Mouse (Mus musculus) neural tube, embryonic 12.5 days (tissue): ENCODE measurements around the gene Csrp3. TPM values are rescaled to one million over a fixed set of nuclear protein-coding genes. Genes with fewer than 3 reads are reported as not detected.
A peak's percentile ranks its signal among the peaks of the same experiment; 100 is the strongest.

Experiments
- ATAC-seq: fragments of 200-750 bp; cut with Nextera tagmentation; 2 replicates; pipeline ENCODE4 v1.8.0; 2017; ENCODE audit warnings: low read depth, mild to moderate bottlenecking, moderate TSS enrichment, moderate library complexity; ENCODE audit not compliant: low FRiP score
- H3K27ac ChIP-seq: fragments of 300-500 bp; sonication (generic); 2 replicates; pipeline ENCODE4 v1.5.1; 2016
- H3K27me3 ChIP-seq: fragments of 300-500 bp; sonication (generic); replicated peaks from 2 replicates; pipeline ENCODE4 v1.6.1; 2016; ENCODE audit warnings: mild to moderate bottlenecking
- H3K36me3 ChIP-seq: fragments of 300-500 bp; sonication (generic); 2 replicates; pipeline ENCODE4 v1.6.1; 2016; ENCODE audit warnings: mild to moderate bottlenecking
- H3K4me1 ChIP-seq: fragments of 300-500 bp; sonication (generic); 2 replicates; pipeline ENCODE4 v1.6.1; 2016
- H3K4me2 ChIP-seq: fragments of 300-500 bp; sonication (generic); replicated peaks from 2 replicates; pipeline ENCODE4 v1.6.1; 2016; ENCODE audit warnings: mild to moderate bottlenecking
- H3K4me3 ChIP-seq: fragments of 300-500 bp; sonication (generic); 2 replicates; pipeline ENCODE4 v1.5.1; 2016
- H3K9ac ChIP-seq: fragments of 300-500 bp; sonication (generic); 2 replicates; pipeline ENCODE4 v1.6.1; 2016; ENCODE audit warnings: mild to moderate bottlenecking
- H3K9me3 ChIP-seq: fragments of 300-500 bp; sonication (generic); 2 replicates; pipeline ENCODE4 v1.6.1; 2016; ENCODE audit warnings: mild to moderate bottlenecking
- WGBS: fragments of 180-500 bp; shearing (Covaris S2); methylation state at CpG from one replicate; pipeline ENCODE4 v1.1.7; 2016; 5-methylcytosine and 5-hydroxymethylcytosine counted together
- polyA plus RNA-seq: library from polyadenylated mRNA; unstranded; fragments of >200 nt; fragmentation: Nextera tagmentation; extraction: Ambion mirVana; gene quantifications from 2 replicates; pipeline ENCODE4 v1.2.1, GENCODE M21; 2016

Gene Csrp3
- polyA plus RNA-seq, 1 experiment from 2014 or later, result 0.67 TPM

- Histone ChIP-seq H3K4me1 (no peaks in the 10 kb centered on the region), H3K27me3 (no peaks in the 10 kb centered on the region), H3K9ac (no peak overlapping the region), H3K9me3 (no peaks in the 10 kb centered on the region), H3K4me2 (no peak overlapping the region), H3K36me3 (peaks cover 42% of the 10 kb centered on the region), H3K4me3 (no peak overlapping the region), H3K27ac (no peak overlapping the region)
- ATAC-seq, result no peak
Observed at GRCm38 (mm10) chr7:48812358-48812757, 35.5 kb downstream of the Csrp3 start.

- no peak overlapping the region for H3K4me2 ChIP-seq
- no peaks in the 10 kb centered on the region for H3K9me3 ChIP-seq
- H3K4me1 ChIP-seq, result no peaks in the 10 kb centered on the region
- no peaks in the 10 kb centered on the region for H3K27me3 ChIP-seq
- no peak for ATAC-seq
- peaks cover 51% of the 10 kb centered on the region for H3K36me3 ChIP-seq
- H3K27ac ChIP-seq, result no peak overlapping the region
- H3K9ac ChIP-seq, result no peak overlapping the region
- WGBS, result 100% methylated on average over 1 of the region's 1 CpGs
- no peak overlapping the region for H3K4me3 ChIP-seq
Observed at GRCm38 (mm10) chr7:48810652-48811051, 37.2 kb downstream of the Csrp3 start.

GRCm38 (mm10) chr7:48806587-48806986 is 41.2 kb downstream of the Csrp3 start:
- H3K36me3 ChIP-seq, result peaks cover 60% of the 10 kb centered on the region

GRCm38 (mm10) chr7:48803381-48803780 is 44.5 kb downstream of the Csrp3 start:
- H3K4me2 ChIP-seq, result no peak overlapping the region
- H3K27me3 ChIP-seq, result no peaks in the 10 kb centered on the region
- 81% methylated on average over 7 of the region's 7 CpGs for WGBS
- H3K4me3 ChIP-seq, result no peak overlapping the region
- no peak overlapping the region for H3K9ac ChIP-seq
- no peaks in the 10 kb centered on the region for H3K9me3 ChIP-seq
- peaks cover 43% of the 10 kb centered on the region for H3K36me3 ChIP-seq
- no peaks in the 10 kb centered on the region for H3K4me1 ChIP-seq
- no peak overlapping the region for H3K27ac ChIP-seq
- ATAC-seq, result no peak

More at GRCm38 (mm10) chr7:48806587-48806986, 41.2 kb downstream of the Csrp3 start:
- no peaks in the 10 kb centered on the region for H3K9me3 ChIP-seq
- H3K9ac ChIP-seq, result no peak overlapping the region
- WGBS, result 84% methylated on average over 4 of the region's 4 CpGs
- no peaks in the 10 kb centered on the region for H3K4me1 ChIP-seq
- no peak overlapping the region for H3K4me2 ChIP-seq
- no peak for ATAC-seq
- H3K27me3 ChIP-seq, result no peaks in the 10 kb centered on the region
- H3K4me3 ChIP-seq, result no peak overlapping the region
- no peak overlapping the region for H3K27ac ChIP-seq

- H3K4me1 ChIP-seq, result peaks cover 7% of the 10 kb centered on the region
- WGBS, result 90% methylated on average over 3 of the region's 3 CpGs
- no peak overlapping the region for H3K4me3 ChIP-seq
- H3K27me3 ChIP-seq, result no peaks in the 10 kb centered on the region
- H3K4me2 ChIP-seq, result no peak overlapping the region
- H3K9ac ChIP-seq, result no peak overlapping the region
- no peak overlapping the region for H3K27ac ChIP-seq
- no peak for ATAC-seq
- H3K36me3 ChIP-seq, result peaks cover 11% of the 10 kb centered on the region
- H3K9me3 ChIP-seq, result no peaks in the 10 kb centered on the region
Observed at GRCm38 (mm10) chr7:48795130-48795529, 52.7 kb downstream of the Csrp3 start.

- H3K4me2 ChIP-seq, result no peak overlapping the region
- H3K4me3 ChIP-seq, result no peak overlapping the region
- ATAC-seq, result no peak
- H3K27ac ChIP-seq, result no peak overlapping the region
- peaks cover 17% of the 10 kb centered on the region for H3K4me1 ChIP-seq
- H3K9me3 ChIP-seq, result no peaks in the 10 kb centered on the region
- no peak overlapping the region for H3K9ac ChIP-seq
- peaks cover 4% of the 10 kb centered on the region for H3K36me3 ChIP-seq
- WGBS, result 86% methylated on average over 3 of the region's 3 CpGs
- no peaks in the 10 kb centered on the region for H3K27me3 ChIP-seq
Observed at GRCm38 (mm10) chr7:48791412-48791811, 56.4 kb downstream of the Csrp3 start.

GRCm38 (mm10) chr7:48790117-48790516 is 57.7 kb downstream of the Csrp3 start:
- no peak overlapping the region for H3K4me3 ChIP-seq
- H3K9ac ChIP-seq, result no peak overlapping the region
- no peaks in the 10 kb centered on the region; the same call in 1 of the 2 replicates for H3K36me3 ChIP-seq
- WGBS, result 40% methylated on average over 4 of the region's 4 CpGs
- H3K4me2 ChIP-seq, result peak overlapping the region; percentile 80
- H3K27ac ChIP-seq, result no peak overlapping the region
- no peaks in the 10 kb centered on the region for H3K9me3 ChIP-seq
- no peaks in the 10 kb centered on the region for H3K27me3 ChIP-seq
- ATAC-seq, result no peak
- H3K4me1 ChIP-seq, result peaks cover 17% of the 10 kb centered on the region

- peak within 1 kb of the TSS; percentile 80 for H3K4me2 ChIP-seq
- peak within 1 kb of the TSS; percentile 82 for H3K4me3 ChIP-seq
- no peak within 1 kb of the TSS for H3K27ac ChIP-seq
- H3K9ac ChIP-seq, result peak within 1 kb of the TSS; percentile 80
- ATAC-seq, result peak; percentile 100
- no peaks in the 10 kb centered on the region for H3K27me3 ChIP-seq
- H3K4me1 ChIP-seq, result peaks cover 17% of the 10 kb centered on the region
- WGBS, result under 1% methylated on average over 56 of the region's 57 CpGs
- H3K36me3 ChIP-seq, result no peaks in the 10 kb centered on the region; the same call in 1 of the 2 replicates
- no peaks in the 10 kb centered on the region for H3K9me3 ChIP-seq
Observed at GRCm38 (mm10) chr7:48788851-48789572, 58.8 kb downstream of the Csrp3 start, which contains the start of gene Zdhhc13. Gene Zdhhc13, plus strand, starts transcription at chr7:48789003.

GRCm38 (mm10) chr7:48788348-48788747 is 59.5 kb downstream of the Csrp3 start:
- Histone ChIP-seq H3K36me3 (no peaks in the 10 kb centered on the region), H3K27me3 (no peaks in the 10 kb centered on the region), H3K9ac (no peak overlapping the region), H3K4me2 (peak overlapping the region; percentile 80), H3K4me1 (peaks cover 17% of the 10 kb centered on the region), H3K4me3 (peak overlapping the region; percentile 82), H3K27ac (no peak overlapping the region), H3K9me3 (no peaks in the 10 kb centered on the region)
- 61% methylated on average over 3 of the region's 3 CpGs for WGBS
- ATAC-seq, result peak; percentile 14; the same call in 1 of the 2 replicates

- ATAC-seq, result no peak
- H3K27me3 ChIP-seq, result no peaks in the 10 kb centered on the region
- H3K27ac ChIP-seq, result no peak overlapping the region
- H3K36me3 ChIP-seq, result no peaks in the 10 kb centered on the region
- WGBS, result 84% methylated on average over 11 of the region's 11 CpGs
- no peak overlapping the region for H3K4me3 ChIP-seq
- no peak overlapping the region for H3K4me2 ChIP-seq
- peaks cover 8% of the 10 kb centered on the region; the same call in 1 of the 2 replicates for H3K4me1 ChIP-seq
- H3K9me3 ChIP-seq, result no peaks in the 10 kb centered on the region
- H3K9ac ChIP-seq, result no peak overlapping the region
Observed at GRCm38 (mm10) chr7:48784773-48785523, 62.9 kb downstream of the Csrp3 start.

- ATAC-seq, result no peak
- Histone ChIP-seq H3K9me3 (no peaks in the 10 kb centered on the region), H3K4me2 (no peak overlapping the region), H3K27ac (no peak overlapping the region), H3K36me3 (no peaks in the 10 kb centered on the region), H3K9ac (no peak overlapping the region), H3K4me3 (no peak overlapping the region), H3K4me1 (no peaks in the 10 kb centered on the region; the same call in 1 of the 2 replicates), H3K27me3 (no peaks in the 10 kb centered on the region)
- WGBS, result 90% methylated on average over 4 of the region's 4 CpGs
Observed at GRCm38 (mm10) chr7:48782432-48782831, 65.4 kb downstream of the Csrp3 start.
